Mouse (Mus musculus): ENCODE measurements at regions not wholly inside any gene's neighbourhood (a gene's known extent, or its start where the extent isn't known, plus 50 kb on each side); places are given as distances from the start of the nearest gene placed in this dataset.

GRCm38 (mm10) chr6:118330496-118330895 lies 88.8 kb downstream of the Bms1 start:
- DNase-seq: no peak

GRCm38 (mm10) chr6:118327458-118327857 lies 91.8 kb downstream of the Bms1 start:
- DNase-seq: no peak

DNA sequence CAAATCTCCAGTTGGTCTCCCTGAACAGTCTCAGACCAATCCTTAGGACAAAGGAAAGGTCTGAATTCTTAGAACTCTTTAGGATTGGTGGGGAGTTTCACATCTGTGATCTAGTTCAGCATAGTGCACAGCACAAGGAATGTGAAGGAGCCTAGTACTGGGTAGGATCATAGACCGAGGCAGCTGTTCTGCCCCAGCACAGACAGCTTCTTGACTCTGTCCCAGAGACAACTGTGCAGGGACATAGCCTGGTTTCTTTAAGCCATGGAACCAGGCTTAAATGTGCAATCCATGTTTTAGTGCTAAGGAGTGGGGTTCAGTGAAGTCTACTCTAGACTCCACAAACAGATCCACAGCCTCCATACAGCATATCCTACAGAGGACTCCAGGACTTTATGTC lies 93.6 kb downstream of the Bms1 start:
- no peak for DNase-seq

- DNase-seq: no peak
These were observed 94.7 kb downstream of the Bms1 start for GRCm38 (mm10) chr6:118324559-118324958.

- no peak for DNase-seq
These were observed 96.2 kb downstream of the Bms1 start for GRCm38 (mm10) chr6:118323052-118323451.

DNA sequence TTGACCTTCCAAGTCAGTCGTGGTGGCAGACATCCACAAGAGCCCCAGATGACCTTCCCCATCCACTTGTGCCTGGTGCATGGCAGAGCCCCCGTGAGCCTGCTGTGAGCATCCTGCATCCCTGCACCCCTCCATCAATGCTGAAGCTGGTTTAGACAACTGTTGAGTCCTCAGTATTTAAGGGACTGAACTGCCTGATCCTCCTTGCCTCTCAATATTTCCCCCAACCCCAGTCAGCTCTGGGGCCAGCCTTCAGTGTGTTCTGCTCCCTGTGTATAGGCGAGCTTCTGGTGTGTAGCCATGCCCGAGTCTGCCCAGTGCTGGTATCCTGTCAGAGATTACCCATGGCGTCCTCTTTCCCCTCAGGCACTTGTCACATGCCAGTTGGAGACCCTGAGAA lies 96.6 kb downstream of the Bms1 start:
- no peak for DNase-seq

DNA sequence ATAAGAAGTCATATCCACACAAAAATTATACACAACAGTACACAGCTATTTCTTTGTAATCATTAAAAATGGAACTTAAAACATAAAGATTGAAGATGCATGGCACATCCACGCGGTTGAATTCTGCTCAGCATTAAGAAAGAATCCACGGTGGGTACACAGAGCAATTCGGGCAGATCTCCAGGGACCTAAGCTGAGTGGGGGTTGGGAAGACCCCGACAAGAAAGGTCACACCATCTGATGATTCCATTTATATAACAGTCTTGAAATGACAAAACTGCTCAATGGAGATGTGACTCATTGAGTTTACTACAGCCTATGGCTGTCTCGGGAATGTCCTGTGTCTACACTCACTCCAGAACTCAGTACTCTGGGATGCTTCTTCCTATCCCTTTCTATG lies 97.2 kb downstream of the Bms1 start:
- DNase-seq: no peak

DNA sequence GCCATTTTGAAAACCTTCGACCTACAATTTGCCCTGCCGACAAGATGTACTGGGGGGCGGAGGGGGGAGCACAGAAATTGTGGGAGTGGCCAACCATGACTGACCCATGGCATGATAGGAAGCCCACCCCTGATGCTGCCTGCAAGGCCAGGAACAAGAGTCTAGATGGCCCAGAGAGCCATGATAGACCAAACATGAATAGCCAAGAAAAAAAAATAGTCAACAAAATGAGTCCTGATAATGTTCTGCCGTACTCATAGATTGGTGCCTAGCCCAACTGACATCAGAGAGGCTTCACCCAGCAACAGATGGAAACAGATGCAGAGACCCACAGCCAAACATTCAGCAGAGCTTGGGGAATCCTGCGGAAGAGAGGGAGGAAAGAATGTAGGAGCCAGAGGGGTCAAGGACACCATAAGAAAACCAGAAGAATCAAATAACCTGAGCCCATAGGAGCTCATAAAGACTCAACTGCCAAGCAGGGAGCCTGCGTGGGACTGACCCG lies 99.2 kb downstream of the Bms1 start:
- no peak for DNase-seq

DNA sequence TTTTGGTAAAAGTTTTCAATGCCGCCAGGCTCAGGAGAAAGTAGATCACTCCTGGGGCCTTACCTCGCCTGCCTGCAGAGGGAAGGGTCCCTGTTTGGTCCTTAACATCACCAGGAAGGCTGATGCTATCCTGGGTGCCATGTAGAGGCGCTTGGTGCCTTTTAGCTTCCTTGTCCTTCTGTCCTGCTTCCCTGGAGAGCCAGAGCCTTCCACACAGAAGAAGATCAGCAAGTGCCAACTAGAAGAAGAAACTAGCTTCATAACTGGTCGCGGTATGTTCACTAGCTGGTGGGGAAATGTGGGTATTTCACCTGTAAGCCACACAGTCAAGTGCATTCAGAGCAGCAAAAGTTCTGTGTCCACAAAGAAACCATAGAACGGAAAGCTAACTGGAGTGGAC lies 103.4 kb downstream of the Bms1 start:
- DNase-seq: no peak

DNA sequence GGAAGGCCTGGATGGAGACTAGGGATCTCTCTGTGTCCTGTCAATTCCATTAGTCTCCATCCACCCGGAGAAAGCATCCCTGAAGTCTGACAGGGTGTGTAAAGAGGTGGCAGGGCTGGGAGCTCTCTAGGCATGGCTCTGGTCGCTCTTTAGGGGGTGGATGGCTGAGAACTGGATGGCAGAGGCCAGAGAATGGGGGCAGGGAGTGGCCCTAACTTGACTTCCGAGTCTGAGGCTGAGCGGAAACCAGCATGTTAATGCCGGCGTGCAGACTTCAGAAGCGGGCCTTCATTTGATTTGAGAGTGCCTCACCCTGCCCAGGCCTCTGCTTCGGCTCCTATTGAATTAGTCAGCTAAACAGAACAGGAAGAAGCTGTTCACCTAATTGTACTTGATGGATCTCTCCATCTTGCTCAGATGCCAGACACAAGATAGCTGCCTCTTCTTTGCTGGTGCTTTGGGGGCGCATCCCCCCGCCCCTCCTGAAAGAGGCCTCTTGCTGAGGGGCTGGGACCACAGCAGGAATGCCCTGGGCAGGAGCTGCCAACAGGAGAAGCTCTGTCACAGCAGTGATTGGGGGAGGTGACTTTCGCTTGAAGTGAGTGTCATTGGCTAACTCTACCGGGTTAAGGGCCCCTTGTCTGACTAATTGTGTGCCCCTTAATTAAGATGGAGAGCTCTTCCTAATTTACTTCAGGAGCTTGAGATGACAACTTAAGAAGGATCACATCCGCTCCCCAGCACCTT lies 104.2 kb downstream of the Bms1 start:
- DNase-seq: no peak

GRCm38 (mm10) chr6:118311081-118311480 lies 108.2 kb downstream of the Bms1 start:
- DNase-seq: no peak

- DNase-seq: no peak
These were observed 109.4 kb downstream of the Bms1 start for GRCm38 (mm10) chr6:118309923-118310322.

- no peak for DNase-seq
These were observed 110.7 kb downstream of the Bms1 start for GRCm38 (mm10) chr6:118308586-118308985.

- no peak for DNase-seq
These were observed 110.0 kb upstream of the Ret start for GRCm38 (mm10) chr6:118307481-118307880.

GRCm38 (mm10) chr6:118305209-118305608 lies 107.7 kb upstream of the Ret start:
- no peak for DNase-seq

- DNase-seq: peak; percentile 6 to 13
These were observed 105.3 kb upstream of the Ret start for GRCm38 (mm10) chr6:118302783-118303350.

GRCm38 (mm10) chr6:118301880-118302782 lies 104.6 kb upstream of the Ret start:
- DNase-seq: no peak

DNA sequence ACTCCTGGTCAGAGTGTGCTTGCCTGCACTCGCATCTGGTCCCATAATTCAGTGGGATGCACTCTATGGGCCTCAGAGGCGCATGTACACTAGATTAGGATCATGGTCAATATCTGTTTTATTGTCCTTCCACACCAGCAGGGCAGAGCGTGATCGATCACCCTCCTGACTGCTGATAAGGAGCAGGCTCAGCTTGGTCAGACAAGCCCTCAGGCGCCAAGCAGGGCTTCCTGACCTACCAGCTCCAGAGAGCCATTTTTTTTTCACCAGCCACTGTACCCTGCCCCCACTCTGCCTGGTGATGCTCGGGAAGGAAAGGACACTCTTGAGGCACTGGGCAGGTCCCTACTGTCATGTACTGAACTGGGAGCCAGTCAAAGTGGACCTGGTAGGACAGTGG lies 103.3 kb upstream of the Ret start:
- no peak for DNase-seq

GRCm38 (mm10) chr6:118297576-118297975 lies 100.1 kb upstream of the Ret start:
- DNase-seq: no peak

- no peak for DNase-seq
These were observed 96.5 kb upstream of the Ret start for GRCm38 (mm10) chr6:118293986-118294385.

- no peak for DNase-seq
These were observed 95.4 kb upstream of the Ret start for GRCm38 (mm10) chr6:118292928-118293327.

GRCm38 (mm10) chr6:118292272-118292671 lies 94.8 kb upstream of the Ret start:
- DNase-seq: no peak

DNA sequence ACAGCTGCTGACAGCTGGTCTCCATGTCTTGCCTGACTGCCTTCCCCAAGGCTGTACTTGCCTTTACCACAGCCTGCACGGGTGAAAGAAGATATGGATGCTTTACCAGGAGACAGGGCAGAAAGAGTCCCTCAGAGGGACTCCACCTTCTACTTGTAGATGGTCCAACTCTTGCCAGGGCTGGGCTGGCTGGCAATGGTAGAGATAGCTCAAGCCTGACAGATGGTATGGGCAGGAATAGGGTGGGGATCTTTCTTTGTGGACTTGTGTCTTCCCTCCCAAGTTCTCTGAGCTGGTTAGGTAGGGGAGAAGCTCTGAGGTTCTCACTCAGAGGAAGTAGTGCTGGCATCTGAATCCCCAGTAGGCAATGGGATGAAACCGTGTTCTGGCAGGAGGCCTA lies 93.9 kb upstream of the Ret start:
- DNase-seq: no peak

GRCm38 (mm10) chr6:118285246-118285645 lies 87.7 kb upstream of the Ret start:
- DNase-seq: no peak
